Mouse (Mus musculus) thymus, adult 2 months (tissue): Measurements from ENCODE around the gene Wasf3.

Experiments used
- CTCF ChIP-seq: fragments of 200-500 bp; IDR thresholded peaks from 2 replicates; pipeline ENCODE4 v1.5.1; 2012; ENCODE audit warnings: mild to moderate bottlenecking, control low read depth, low read length, moderate library complexity, borderline replicate concordance; ENCODE audit not compliant: control insufficient read depth, poor library complexity, insufficient read depth; ENCODE audit errors: extremely low read depth
- POLR2A ChIP-seq: fragments of 200-500 bp; IDR thresholded peaks from 2 replicates; pipeline ENCODE4 v1.6.1; 2012; ENCODE audit warnings: mild to moderate bottlenecking, low read length, control low read depth, moderate library complexity; ENCODE audit not compliant: control insufficient read depth, poor library complexity, insufficient read depth; ENCODE audit errors: extremely low read depth

- TF ChIP-seq CTCF: no peak
- TF ChIP-seq POLR2A: no peak
These were observed 58.0 kb downstream of the Wasf3 start for GRCm38 (mm10) chr5:146442767-146443166.
